Mouse (Mus musculus) megakaryocyte, embryonic 14.5 days (primary cell): ENCODE measurements around the gene Snx18.

ENCODE experiments used
- FLI1 ChIP-seq: IDR thresholded peaks from 2 replicates; pipeline ENCODE4 v1.6.1; 2012; ENCODE audit warnings: low read length, inconsistent platforms, mixed read lengths
- GATA1 ChIP-seq: IDR thresholded peaks from 3 replicates; pipeline ENCODE4 v1.6.1; 2012; ENCODE audit warnings: mixed read lengths, low read length, inconsistent platforms, borderline replicate concordance

DNA sequence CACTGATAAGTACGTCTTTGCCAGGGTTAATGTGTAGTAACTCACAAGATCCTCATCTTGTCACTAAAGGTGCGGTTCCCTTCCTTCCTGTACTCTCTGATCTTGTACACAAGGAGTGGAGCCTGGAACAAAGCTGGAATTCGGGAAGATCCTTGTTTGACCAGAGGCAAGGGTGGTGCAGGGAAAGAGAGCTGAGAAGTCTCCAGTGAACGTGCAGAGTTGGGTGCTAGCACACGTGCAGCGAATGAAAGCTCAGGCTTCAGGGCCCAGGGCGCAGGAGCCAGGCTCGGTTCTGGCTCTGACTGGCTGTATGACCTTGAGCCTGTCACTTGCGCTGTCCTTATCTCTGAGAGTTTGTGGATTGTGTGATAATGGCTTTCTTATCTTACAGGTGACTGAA, 639 bp upstream of the Snx18 start:
- TF ChIP-seq GATA1 (no peak), FLI1 (no peak)
